In the genomic region with DNA sequence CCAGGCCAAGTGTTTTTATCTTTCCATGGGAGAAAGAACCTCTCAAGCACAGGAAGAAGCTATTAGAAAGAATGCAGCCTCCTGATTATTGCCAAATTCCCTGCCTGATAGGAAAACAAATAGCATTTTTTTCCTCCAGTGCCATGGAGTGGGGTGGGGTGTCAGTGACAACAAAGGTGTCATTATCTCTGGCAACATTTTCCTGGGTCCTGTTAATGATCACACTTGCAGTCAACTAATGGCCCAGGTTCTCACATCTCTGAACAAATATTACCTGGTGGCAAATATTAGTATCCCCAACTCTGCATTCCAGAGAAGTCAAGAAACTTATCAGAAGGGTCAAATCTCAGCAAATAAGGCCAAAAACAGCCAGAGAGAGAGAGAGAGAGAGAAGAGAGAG, we compare ENCODE assay signal across 23 mouse cellular contexts.
"Had no signal": no experiment of that assay in that cellular context is flagged by ENCODE, and none has a peak within 500 bp of the region (broad histone marks: within the 10 kb centered on the region; RNA-seq: fewer than 3 reads in every experiment).

No protein-coding gene starts in this region.

- ATAC-seq: forebrain, embryonic 15.5 days; forebrain, postnatal 0 days; hindbrain, postnatal 0 days; intestine, embryonic 16.5 days had no signal

- H3K9me3 ChIP-seq: forebrain, embryonic 15.5 days; heart, embryonic 12.5 days; hindbrain, embryonic 13.5 days; hindbrain, embryonic 15.5 days; kidney, embryonic 15.5 days; limb, embryonic 13.5 days had no signal

- H3K27me3 ChIP-seq: forebrain, embryonic 15.5 days; heart, embryonic 12.5 days; hindbrain, embryonic 13.5 days; hindbrain, embryonic 15.5 days; kidney, embryonic 15.5 days; limb, embryonic 13.5 days had no signal

- H3K27ac ChIP-seq: forebrain, embryonic 15.5 days; heart, adult 2 months; hindbrain, embryonic 13.5 days; hindbrain, embryonic 15.5 days; hindbrain, postnatal 0 days; kidney, embryonic 15.5 days; kidney, postnatal 0 days; limb, embryonic 13.5 days had no signal

- DNase-seq: forebrain, postnatal 0 days; gastrocnemius, postnatal 14 days; gastrocnemius, postnatal 36 days; heart, adult 11 months; heart, adult 2 months; heart, postnatal 10 days; kidney, adult 11 months; kidney, adult 2 months; kidney, adult 9 months; kidney, postnatal 14 days; kidney, postnatal 36 days; layer of hippocampus, adult 9-11 months; layer of hippocampus, postnatal 36 days; left cerebral cortex, postnatal 4 days had no signal

- H3K36me3 ChIP-seq: forebrain, embryonic 15.5 days; heart, embryonic 12.5 days; hindbrain, embryonic 13.5 days; hindbrain, embryonic 15.5 days; kidney, embryonic 15.5 days; limb, embryonic 13.5 days had no signal

- H3K4me2 ChIP-seq: forebrain, embryonic 15.5 days; heart, embryonic 12.5 days; hindbrain, embryonic 13.5 days; hindbrain, embryonic 15.5 days; kidney, embryonic 15.5 days; limb, embryonic 13.5 days had no signal

- H3K4me3 ChIP-seq: forebrain, embryonic 15.5 days; heart, adult 2 months; heart, embryonic 12.5 days; hindbrain, embryonic 13.5 days; hindbrain, embryonic 15.5 days; kidney, embryonic 15.5 days; limb, embryonic 13.5 days had no signal

- H3K9ac ChIP-seq: forebrain, embryonic 15.5 days; forebrain, postnatal 0 days; heart, embryonic 12.5 days; hindbrain, embryonic 13.5 days; hindbrain, embryonic 15.5 days; kidney, embryonic 15.5 days; limb, embryonic 13.5 days had no signal
